Mouse (Mus musculus): ENCODE measurements at regions not wholly inside any gene's neighbourhood (a gene's known extent, or its start where the extent isn't known, plus 50 kb on each side); places are given as distances from the start of the nearest gene placed in this dataset.

DNA sequence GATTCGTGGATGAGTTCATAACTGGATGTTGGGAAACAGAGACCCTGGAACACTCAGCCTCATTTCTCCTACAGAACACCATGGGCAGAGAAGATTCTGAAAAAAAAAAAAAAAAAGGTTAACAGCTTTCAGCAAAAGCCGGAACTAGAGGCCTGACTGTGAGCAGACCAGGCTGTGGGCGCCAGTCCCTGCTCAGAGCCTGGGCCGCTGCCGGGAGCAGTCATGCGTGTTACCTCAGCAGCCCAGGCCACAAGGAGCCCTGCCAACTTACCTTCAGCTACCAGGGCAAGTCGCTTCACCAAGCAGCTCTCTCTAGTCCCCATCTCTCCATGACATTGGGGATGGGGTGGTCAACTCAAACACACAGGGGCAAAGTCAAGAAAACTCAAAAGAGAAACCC is 140.6 kb upstream of the 1700016C15Rik start:
- TF ChIP-seq REST (IDR thresholded peaks at IDR 0.05; ENCODE audit: insufficient read depth, insufficient read length) (no peak), TCF3 (IDR thresholded peaks at IDR 0.05; ENCODE audit: insufficient read length, low read depth) (no peak), USF1 (IDR thresholded peaks at IDR 0.05; ENCODE audit: low read depth) (no peak), SRF (IDR thresholded peaks at IDR 0.05; ENCODE audit: control insufficient read depth, insufficient read length, low read depth) (no peak), TCF12 (IDR thresholded peaks at IDR 0.05; ENCODE audit: insufficient read depth, poor library complexity, severe bottlenecking) (no peak), POLR2A (IDR thresholded peaks at IDR 0.05; ENCODE audit: insufficient read length, low read depth) (no peak), CEBPB (IDR thresholded peaks at IDR 0.05; ENCODE audit: insufficient read depth, poor library complexity, severe bottlenecking) (no peak), MAX (IDR thresholded peaks at IDR 0.05; ENCODE audit: low read depth) (no peak), POLR2AphosphoS2 (IDR thresholded peaks at IDR 0.05; ENCODE audit: insufficient read length, low read depth) (no peak), MYOG (IDR thresholded peaks at IDR 0.05; ENCODE audit: control insufficient read depth in 1 of 3, insufficient read depth in 1 of 3, insufficient read length in 2 of 3, low read depth in 2 of 3) (no peak), MYOD1 (IDR thresholded peaks at IDR 0.05; ENCODE audit: control insufficient read depth in 1 of 3, insufficient read length in 2 of 3, low read depth in 2 of 3) (no peak), E2F4 (IDR thresholded peaks at IDR 0.05; ENCODE audit: insufficient read depth) (no peak)
- H3ac ChIP-seq (ENCODE audit: control insufficient read depth, insufficient read length) = no peak overlapping the region
- no peaks in the 10 kb centered on the region for H3K36me3 ChIP-seq (ENCODE audit: control insufficient read depth, insufficient read depth)
- H3K4me3 ChIP-seq = no peak overlapping the region
- no peak overlapping the region for H3K4me2 ChIP-seq (ENCODE audit: low read depth)
- H3K27me3 ChIP-seq (ENCODE audit: control insufficient read depth, insufficient read depth, insufficient read length) = no peaks in the 10 kb centered on the region
- no peaks in the 10 kb centered on the region for H3K79me2 ChIP-seq (ENCODE audit: control insufficient read depth, insufficient read depth)

DNA sequence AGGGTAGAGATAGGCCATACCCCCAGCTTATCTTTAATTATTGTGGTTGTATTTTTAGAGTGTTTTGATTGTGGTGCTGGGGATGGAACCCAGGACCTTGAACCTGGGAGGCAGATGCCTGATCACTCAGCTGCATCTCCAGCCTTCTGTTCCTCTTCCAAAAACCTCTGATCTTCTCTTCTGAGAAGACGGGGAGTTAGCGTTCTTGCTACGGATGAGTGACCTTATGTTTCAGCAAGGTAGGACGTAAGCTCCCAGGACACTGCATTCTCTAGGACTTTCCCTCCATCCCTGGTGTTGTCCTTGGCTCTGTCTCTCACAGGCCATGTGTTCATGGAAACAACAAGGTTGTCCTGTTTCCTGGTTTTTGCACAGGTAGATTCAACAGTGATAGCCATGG is 140.0 kb upstream of the 1700016C15Rik start:
- Histone ChIP-seq H3K79me2 (ENCODE audit: control insufficient read depth, insufficient read depth) (no peaks in the 10 kb centered on the region), H3K36me3 (ENCODE audit: control insufficient read depth, insufficient read depth) (no peaks in the 10 kb centered on the region), H3K27me3 (ENCODE audit: control insufficient read depth, insufficient read depth, insufficient read length) (no peaks in the 10 kb centered on the region), H3K4me2 (ENCODE audit: low read depth) (no peak overlapping the region), H3ac (ENCODE audit: control insufficient read depth, insufficient read length) (no peak overlapping the region), H3K4me3 (no peak overlapping the region)
- no peak for TF ChIP-seq TCF12 (IDR thresholded peaks at IDR 0.05; ENCODE audit: insufficient read depth, poor library complexity, severe bottlenecking)
- TF ChIP-seq CEBPB (IDR thresholded peaks at IDR 0.05; ENCODE audit: insufficient read depth, poor library complexity, severe bottlenecking) = no peak
- no peak for TF ChIP-seq POLR2A (IDR thresholded peaks at IDR 0.05; ENCODE audit: insufficient read length, low read depth)
- TF ChIP-seq MYOG (IDR thresholded peaks at IDR 0.05; ENCODE audit: control insufficient read depth in 1 of 3, insufficient read depth in 1 of 3, insufficient read length in 2 of 3, low read depth in 2 of 3) = no peak
- no peak for TF ChIP-seq REST (IDR thresholded peaks at IDR 0.05; ENCODE audit: insufficient read depth, insufficient read length)
- TF ChIP-seq USF1 (IDR thresholded peaks at IDR 0.05; ENCODE audit: low read depth) = no peak
- no peak for TF ChIP-seq SRF (IDR thresholded peaks at IDR 0.05; ENCODE audit: control insufficient read depth, insufficient read length, low read depth)
- TF ChIP-seq MYOD1 (IDR thresholded peaks at IDR 0.05; ENCODE audit: control insufficient read depth in 1 of 3, insufficient read length in 2 of 3, low read depth in 2 of 3) = no peak
- no peak for TF ChIP-seq MAX (IDR thresholded peaks at IDR 0.05; ENCODE audit: low read depth)
- no peak for TF ChIP-seq POLR2AphosphoS2 (IDR thresholded peaks at IDR 0.05; ENCODE audit: insufficient read length, low read depth)
- TF ChIP-seq TCF3 (IDR thresholded peaks at IDR 0.05; ENCODE audit: insufficient read length, low read depth) = no peak
- no peak for TF ChIP-seq E2F4 (IDR thresholded peaks at IDR 0.05; ENCODE audit: insufficient read depth)

DNA sequence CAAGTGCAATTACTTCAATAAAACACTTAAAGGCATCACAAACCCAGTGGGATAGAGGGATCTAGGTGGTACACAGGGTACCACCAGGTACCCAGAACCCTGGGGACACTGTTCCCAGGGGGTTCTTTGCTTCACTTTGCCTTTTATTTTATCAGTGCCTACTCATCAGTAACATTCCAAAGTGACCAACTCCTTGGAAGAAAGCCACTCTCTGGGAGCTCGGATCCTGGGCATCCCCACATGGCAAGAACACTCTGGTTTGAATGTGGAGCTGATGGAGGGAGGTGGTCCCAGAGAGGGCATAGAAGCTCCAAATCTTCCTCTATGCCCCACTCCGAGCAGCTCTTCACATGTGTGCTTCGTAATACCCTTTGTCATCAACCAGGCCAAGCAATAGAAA is 137.9 kb upstream of the 1700016C15Rik start:
- Histone ChIP-seq H3K4me2 (ENCODE audit: low read depth) (no peak overlapping the region), H3K79me2 (ENCODE audit: control insufficient read depth, insufficient read depth) (no peaks in the 10 kb centered on the region), H3K36me3 (ENCODE audit: control insufficient read depth, insufficient read depth) (no peaks in the 10 kb centered on the region), H3K27me3 (ENCODE audit: control insufficient read depth, insufficient read depth, insufficient read length) (no peaks in the 10 kb centered on the region), H3K4me3 (no peak overlapping the region), H3ac (ENCODE audit: control insufficient read depth, insufficient read length) (no peak overlapping the region)
- no peak for TF ChIP-seq TCF3 (IDR thresholded peaks at IDR 0.05; ENCODE audit: insufficient read length, low read depth)
- no peak for TF ChIP-seq CEBPB (IDR thresholded peaks at IDR 0.05; ENCODE audit: insufficient read depth, poor library complexity, severe bottlenecking)
- TF ChIP-seq E2F4 (IDR thresholded peaks at IDR 0.05; ENCODE audit: insufficient read depth) = no peak
- no peak for TF ChIP-seq REST (IDR thresholded peaks at IDR 0.05; ENCODE audit: insufficient read depth, insufficient read length)
- no peak for TF ChIP-seq MYOG (IDR thresholded peaks at IDR 0.05; ENCODE audit: control insufficient read depth in 1 of 3, insufficient read depth in 1 of 3, insufficient read length in 2 of 3, low read depth in 2 of 3)
- no peak for TF ChIP-seq POLR2A (IDR thresholded peaks at IDR 0.05; ENCODE audit: insufficient read length, low read depth)
- no peak for TF ChIP-seq MYOD1 (IDR thresholded peaks at IDR 0.05; ENCODE audit: control insufficient read depth in 1 of 3, insufficient read length in 2 of 3, low read depth in 2 of 3)
- TF ChIP-seq SRF (IDR thresholded peaks at IDR 0.05; ENCODE audit: control insufficient read depth, insufficient read length, low read depth) = no peak
- no peak for TF ChIP-seq USF1 (IDR thresholded peaks at IDR 0.05; ENCODE audit: low read depth)

- no peak for TF ChIP-seq TCF12 (IDR thresholded peaks at IDR 0.05; ENCODE audit: insufficient read depth, poor library complexity, severe bottlenecking)
- Histone ChIP-seq H3K4me2 (ENCODE audit: low read depth) (no peak overlapping the region), H3K27me3 (ENCODE audit: control insufficient read depth, insufficient read depth, insufficient read length) (no peaks in the 10 kb centered on the region), H3ac (ENCODE audit: control insufficient read depth, insufficient read length) (no peak overlapping the region), H3K79me2 (ENCODE audit: control insufficient read depth, insufficient read depth) (no peaks in the 10 kb centered on the region), H3K36me3 (ENCODE audit: control insufficient read depth, insufficient read depth) (no peaks in the 10 kb centered on the region), H3K4me3 (no peak overlapping the region)
These were observed 137.3 kb upstream of the 1700016C15Rik start for GRCm38 (mm10) chr1:177592337-177592736.

DNA sequence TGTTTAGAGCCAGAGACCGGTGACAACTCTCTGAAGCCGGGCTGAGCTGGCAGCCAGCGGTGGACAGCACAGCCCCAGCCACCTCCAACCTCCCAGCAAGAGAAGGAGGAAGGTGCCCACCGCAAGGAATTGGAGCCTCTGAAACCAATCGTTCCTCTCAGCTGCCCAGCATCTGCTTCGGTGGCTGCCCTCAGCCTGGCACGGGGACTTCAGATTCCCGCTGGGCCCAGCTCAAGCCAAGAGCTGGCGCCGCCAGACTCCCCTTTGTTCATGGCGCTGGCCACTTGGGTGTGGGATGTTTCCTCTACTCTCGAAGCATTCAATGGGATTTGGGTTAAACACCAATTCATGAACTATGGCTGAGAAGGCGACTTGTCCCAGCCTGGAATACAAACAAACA is 135.3 kb upstream of the 1700016C15Rik start:
- TF ChIP-seq MYOG (IDR thresholded peaks at IDR 0.05; ENCODE audit: control insufficient read depth in 1 of 3, insufficient read depth in 1 of 3, insufficient read length in 2 of 3, low read depth in 2 of 3) = peak in 1 of 3 experiments; percentile 23
- TF ChIP-seq POLR2A (IDR thresholded peaks at IDR 0.05; ENCODE audit: insufficient read length, low read depth) = no peak
- TF ChIP-seq CEBPB (IDR thresholded peaks at IDR 0.05; ENCODE audit: insufficient read depth, poor library complexity, severe bottlenecking) = no peak
- no peak overlapping the region for H3ac ChIP-seq (ENCODE audit: control insufficient read depth, insufficient read length)
- no peaks in the 10 kb centered on the region for H3K79me2 ChIP-seq (ENCODE audit: control insufficient read depth, insufficient read depth)
- no peaks in the 10 kb centered on the region for H3K36me3 ChIP-seq (ENCODE audit: control insufficient read depth, insufficient read depth)
- no peak overlapping the region for H3K4me2 ChIP-seq (ENCODE audit: low read depth)
- H3K27me3 ChIP-seq (ENCODE audit: control insufficient read depth, insufficient read depth, insufficient read length) = no peaks in the 10 kb centered on the region
- no peak overlapping the region for H3K4me3 ChIP-seq
